Mouse (Mus musculus) cerebellum, postnatal 10 days (tissue): ENCODE results near the gene Wdr62.
A peak's percentile ranks its signal among the peaks of the same experiment; 100 is the strongest.
"Not testable (repeated sequence)": the region's sequence is repeated elsewhere in the genome, so short reads cannot be mapped to it uniquely, and the experiment has no call there.

Experiments
- DNase-seq, 2 experiments: peaks; one replicate each; pipeline ENCODE4 v3.0.0; 2021; ENCODE audit warnings: mixed read lengths in 2 of 2

Gene Wdr62

GRCm38 (mm10) chr7:30251956-30252954 is 28.0 kb downstream of the Wdr62 start:
- DNase-seq = no peak

GRCm38 (mm10) chr7:30237374-30237773 is 42.8 kb downstream of the Wdr62 start:
- DNase-seq = not testable (repeated sequence)

- no peak for DNase-seq
Observed at GRCm38 (mm10) chr7:30235625-30236024, 44.6 kb downstream of the Wdr62 start, which contains the start of gene Ovol3. TSS of gene Ovol3 (minus strand) at chr7:30235725.

GRCm38 (mm10) chr7:30235091-30235490 is 45.1 kb downstream of the Wdr62 start:
- DNase-seq = no peak

GRCm38 (mm10) chr7:30234276-30234858 is 45.9 kb downstream of the Wdr62 start:
- peak; percentile 12 to 20 for DNase-seq

- DNase-seq = peak; percentile 61 to 65
Observed at GRCm38 (mm10) chr7:30233387-30233786, 46.8 kb downstream of the Wdr62 start.

- DNase-seq = peak; percentile 81 to 88
Observed at GRCm38 (mm10) chr7:30232631-30233148, 47.5 kb downstream of the Wdr62 start.

GRCm38 (mm10) chr7:30231669-30232454 is 48.4 kb downstream of the Wdr62 start, which contains the start of the genes Polr2i and Tbcb:
TSS of gene Polr2i (plus strand) at chr7:30231948.
TSS of gene Tbcb (minus strand) at chr7:30232272.
- DNase-seq = peak; percentile 98 to 99

GRCm38 (mm10) chr7:30231328-30231668 is 48.9 kb downstream of the Wdr62 start:
- DNase-seq = no peak

- no peak for DNase-seq
Observed at GRCm38 (mm10) chr7:30224206-30224605, 56.0 kb downstream of the Wdr62 start.

GRCm38 (mm10) chr7:30222205-30222604 is 58.0 kb downstream of the Wdr62 start:
- no peak for DNase-seq

- no peak for DNase-seq
Observed at GRCm38 (mm10) chr7:30221433-30221832, 58.8 kb downstream of the Wdr62 start.

- DNase-seq = no peak
Observed at GRCm38 (mm10) chr7:30220008-30220356, 60.2 kb downstream of the Wdr62 start.

GRCm38 (mm10) chr7:30219293-30220007 is 60.8 kb downstream of the Wdr62 start:
- peak; percentile 63 to 73 for DNase-seq

GRCm38 (mm10) chr7:30217277-30217676 is 62.9 kb downstream of the Wdr62 start:
- DNase-seq = no peak

- peak; percentile 94 to 95 for DNase-seq
Observed at GRCm38 (mm10) chr7:30216723-30217151, 63.5 kb downstream of the Wdr62 start.

GRCm38 (mm10) chr7:30215875-30216274 is 64.3 kb downstream of the Wdr62 start:
- DNase-seq = no peak

GRCm38 (mm10) chr7:30213881-30214280 is 66.3 kb downstream of the Wdr62 start:
- DNase-seq = no peak

- DNase-seq = no peak
Observed at GRCm38 (mm10) chr7:30211025-30211424, 69.2 kb downstream of the Wdr62 start.

- not testable (repeated sequence) for DNase-seq
Observed at GRCm38 (mm10) chr7:30206364-30206763, 73.9 kb downstream of the Wdr62 start.

- DNase-seq = peak; percentile 87 to 88
Observed at GRCm38 (mm10) chr7:30205383-30205782, 74.8 kb downstream of the Wdr62 start.

- no peak for DNase-seq
Observed at GRCm38 (mm10) chr7:30204380-30204779, 75.8 kb downstream of the Wdr62 start.
